Mouse (Mus musculus) telencephalon, adult 2 months (tissue): Measurements from ENCODE around the gene Slc31a1.

Source experiments
- DNase-seq: peaks from one replicate; pipeline ENCODE4 v3.0.0-alpha.2; 2011; ENCODE audit warnings: low read depth, low spot score

Slc31a1 gene

DNA sequence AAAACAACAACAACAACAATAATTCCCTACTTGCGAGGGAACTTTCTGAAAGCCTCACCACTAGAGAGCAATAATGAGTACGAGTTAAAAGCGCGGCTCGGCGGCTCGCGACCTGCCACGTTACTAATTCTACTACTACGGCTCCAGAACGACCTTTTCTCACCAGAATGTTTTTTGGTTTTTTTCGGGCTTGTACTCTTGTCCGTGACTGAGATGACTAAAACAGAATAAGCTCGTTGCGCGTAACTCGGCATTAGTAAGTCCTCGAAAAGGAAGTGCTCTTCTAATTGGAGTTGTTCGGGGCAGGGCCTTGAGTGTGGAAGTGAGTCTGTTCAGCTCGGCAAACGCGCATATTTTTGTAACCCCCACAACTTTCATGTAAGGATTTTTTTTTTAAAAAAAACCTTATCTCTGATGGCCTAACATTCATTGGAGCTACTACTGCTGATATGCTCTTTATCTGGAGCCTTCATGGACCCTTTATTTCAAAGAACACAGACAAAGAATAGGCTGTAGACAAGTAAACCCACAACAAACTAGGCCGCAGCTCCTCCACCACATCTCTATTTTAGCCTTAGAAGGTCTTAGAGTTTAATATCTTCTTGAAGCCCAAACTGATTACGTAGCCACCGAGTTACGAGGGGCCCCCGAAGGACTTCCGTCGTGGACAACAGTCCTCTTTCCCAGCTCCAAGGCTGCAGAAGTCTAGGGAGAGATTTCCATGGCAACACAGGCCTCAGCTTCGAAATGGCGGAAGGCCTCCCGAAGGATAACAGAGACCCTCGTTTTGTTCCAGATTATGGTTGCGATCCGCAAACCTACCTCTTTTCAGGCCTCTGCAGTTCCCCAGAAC is 47.4 kb downstream of the Slc31a1 start:
- DNase-seq, result peak; percentile 49

DNA sequence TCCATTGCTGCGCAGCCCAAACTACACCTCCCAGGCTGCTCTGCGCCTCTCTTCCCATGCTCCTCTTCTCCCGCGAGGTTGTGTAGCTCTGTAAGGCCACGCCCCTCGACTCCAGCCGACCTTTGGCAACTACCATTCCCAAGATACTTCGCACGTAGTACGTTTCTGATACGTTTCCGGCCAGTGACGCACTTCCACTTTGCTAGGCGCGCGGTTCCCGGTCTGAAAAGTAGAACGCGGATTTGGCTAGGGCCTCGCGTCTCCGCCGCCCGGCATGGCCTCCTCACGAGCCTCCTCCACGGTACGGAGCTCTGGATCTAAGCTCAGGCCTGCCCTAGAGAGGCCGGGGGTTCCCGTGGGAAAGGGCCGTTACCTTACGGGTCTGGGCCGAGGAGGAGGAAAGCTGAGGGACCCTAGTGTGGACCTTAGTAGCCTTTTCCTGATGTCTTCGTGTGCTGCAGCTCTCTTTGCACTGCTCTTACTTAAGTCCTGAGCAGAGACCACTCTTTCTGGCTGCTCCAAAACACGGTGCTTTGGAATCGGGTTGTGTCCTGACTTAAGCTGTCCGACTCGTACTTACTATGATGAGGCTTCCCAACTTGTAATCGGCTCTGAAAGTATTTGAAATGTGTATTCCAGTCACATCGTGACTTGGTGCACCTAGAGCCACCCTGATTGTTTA is 48.2 kb downstream of the Slc31a1 start, which contains the start of the genes Cdc26 and Prpf4:
Gene Cdc26, minus strand, starts transcription at position 42 of the 682 bp plus-strand sequence.
Gene Prpf4, plus strand, starts transcription at position 197 of the 682 bp plus-strand sequence.
- DNase-seq, result peak; percentile 99

DNA sequence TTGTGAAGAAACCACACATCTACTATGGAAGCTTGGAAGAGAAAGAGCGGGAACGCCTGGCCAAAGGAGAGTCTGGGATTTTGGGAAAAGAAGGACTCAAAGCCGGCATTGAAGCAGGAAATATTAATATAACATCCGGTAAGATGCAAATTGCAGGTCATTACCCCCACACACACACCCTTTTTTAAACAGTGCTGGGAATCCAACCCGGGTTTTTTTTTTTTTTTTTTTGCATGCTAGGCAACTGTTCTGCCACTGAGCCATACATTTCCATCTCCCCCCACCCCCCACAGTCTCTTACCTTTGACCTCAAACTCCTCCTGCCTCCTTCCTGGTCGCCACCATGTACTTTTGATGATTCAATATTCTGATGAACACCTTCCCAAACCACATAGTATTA is 49.1 kb downstream of the Slc31a1 start:
- DNase-seq, result no peak

DNA sequence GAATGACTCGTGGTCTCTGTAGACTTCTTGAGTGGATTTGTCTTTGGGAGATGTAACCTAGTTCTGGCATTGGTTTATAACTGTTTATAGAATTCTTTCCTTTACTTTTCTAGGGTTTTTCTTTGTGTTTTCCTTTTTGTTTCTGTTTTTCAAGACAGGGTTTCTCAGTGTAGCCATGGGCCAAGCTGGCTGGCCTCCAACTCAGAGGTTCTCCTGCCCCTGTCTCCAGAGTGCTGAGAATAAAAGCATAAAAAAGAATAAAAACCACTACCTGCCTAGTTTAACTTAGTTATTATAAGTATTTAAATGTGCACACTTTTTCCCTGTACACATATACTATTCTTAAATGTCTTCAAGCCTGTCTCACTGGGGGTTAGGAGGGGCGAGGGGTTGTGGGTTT is 49.8 kb downstream of the Slc31a1 start:
- DNase-seq, result no peak

DNA sequence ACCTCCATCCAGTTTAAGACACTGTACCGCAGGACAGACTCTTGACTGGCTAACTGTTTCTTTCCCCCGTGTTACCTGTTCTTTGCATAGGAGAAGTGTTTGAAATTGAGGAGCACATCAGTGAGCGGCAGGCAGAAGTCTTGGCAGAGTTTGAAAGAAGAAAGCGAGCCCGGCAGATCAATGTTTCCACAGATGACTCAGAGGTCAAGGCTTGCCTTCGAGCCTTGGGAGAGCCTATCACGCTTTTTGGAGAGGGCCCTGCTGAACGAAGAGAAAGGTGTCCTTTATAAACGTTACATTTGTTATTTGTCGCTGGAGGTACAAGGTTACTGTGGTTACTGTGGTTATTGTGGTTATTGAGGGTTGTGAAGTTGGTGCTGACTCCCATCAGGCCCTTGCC is 51.1 kb downstream of the Slc31a1 start:
- no peak for DNase-seq

DNA sequence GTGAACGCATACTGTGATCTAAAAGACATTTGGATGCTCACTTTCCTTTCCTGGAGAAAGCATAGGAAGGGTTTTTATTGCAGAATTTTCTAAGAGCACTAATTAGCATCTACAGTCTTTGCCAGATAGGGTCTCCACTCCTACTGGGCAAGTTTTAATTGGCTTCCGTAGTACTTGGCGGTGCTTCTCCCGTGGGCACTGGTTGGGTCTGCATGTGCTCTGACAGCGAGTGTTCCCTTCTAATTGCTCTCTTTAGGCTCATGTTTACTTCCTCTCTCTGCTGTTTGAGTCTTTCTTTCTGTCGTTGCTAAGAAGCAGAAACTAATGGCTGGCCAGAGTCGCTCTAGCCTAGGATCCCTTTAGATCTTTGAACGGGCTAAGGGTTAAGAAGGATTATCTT is 57.9 kb downstream of the Slc31a1 start:
- DNase-seq, result no peak

DNA sequence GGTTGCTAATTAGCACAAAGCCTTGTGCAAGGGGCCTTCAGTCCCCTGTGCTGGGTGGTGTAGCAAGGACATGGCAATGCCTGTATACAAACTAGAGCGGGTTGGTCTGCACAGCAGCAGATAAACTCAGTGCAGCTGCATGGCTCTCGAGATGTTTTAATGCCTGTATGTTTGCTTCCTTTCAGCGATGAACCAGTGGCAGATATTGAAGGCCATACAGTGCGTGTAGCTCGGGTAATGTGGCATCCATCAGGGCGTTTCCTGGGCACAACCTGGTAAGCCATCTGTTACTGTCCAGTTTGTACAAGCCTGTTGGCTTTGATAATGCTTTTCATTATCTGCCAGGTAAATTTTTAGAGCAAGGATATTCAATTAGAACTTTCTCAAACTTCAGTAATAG is 58.6 kb downstream of the Slc31a1 start:
- DNase-seq, result no peak

DNA sequence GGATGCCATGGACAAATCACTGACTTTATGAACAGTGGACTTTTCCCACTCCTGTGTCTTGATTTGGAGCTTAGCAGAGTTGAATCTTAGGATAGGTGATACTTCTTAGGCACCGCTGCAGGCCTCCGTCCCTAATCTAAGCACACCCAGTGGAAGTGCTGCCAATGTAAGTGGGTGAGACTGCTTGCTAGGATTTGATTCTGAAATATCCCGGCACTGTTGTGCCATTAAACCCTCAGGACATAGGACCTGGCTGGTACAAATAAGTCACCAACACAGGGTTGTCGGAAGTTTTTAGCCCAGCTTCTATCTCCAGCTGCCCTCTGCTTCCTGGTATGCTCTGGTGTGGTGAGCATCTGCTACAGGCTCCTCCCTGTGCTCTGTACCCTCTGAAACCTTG is 65.4 kb downstream of the Slc31a1 start:
- no peak for DNase-seq

DNA sequence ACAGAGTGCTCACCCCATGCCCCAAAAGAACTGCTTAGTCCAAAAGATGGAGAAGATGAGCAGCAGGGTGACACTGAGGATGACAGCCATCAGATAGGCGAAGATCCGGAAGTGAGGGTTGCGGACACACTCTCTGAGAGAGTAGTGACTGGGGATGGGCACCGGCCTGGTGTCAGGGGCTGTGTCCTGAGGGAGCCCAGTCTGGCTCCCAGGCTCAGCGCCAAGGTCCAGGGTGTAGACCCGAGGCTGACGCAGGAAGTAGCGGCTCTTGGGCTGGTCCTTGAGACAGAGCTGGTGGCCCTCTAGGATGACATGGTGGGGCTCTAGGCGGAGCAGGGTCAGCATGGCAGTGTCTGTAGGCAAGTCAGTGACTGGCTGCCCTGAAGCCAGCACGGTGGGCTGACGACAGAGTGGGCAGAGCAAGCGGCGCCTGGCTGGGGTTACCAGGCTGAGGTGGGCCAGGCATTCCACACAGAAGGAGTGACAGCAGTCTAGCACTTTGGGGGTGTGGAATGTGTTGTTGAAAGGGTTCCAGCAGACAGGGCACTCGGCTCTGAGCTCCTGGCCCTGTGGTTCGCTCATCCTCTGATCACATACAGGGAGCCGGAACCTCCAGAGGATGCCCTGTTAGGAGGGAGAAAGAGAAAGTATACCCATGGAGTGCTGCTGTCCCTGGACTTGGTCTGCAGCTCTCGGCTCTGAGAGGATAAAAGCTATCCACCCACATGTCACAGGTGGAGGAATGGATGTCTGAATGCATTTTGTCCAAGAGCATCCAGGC is 67.6 kb downstream of the Slc31a1 start:
- DNase-seq, result no peak

DNA sequence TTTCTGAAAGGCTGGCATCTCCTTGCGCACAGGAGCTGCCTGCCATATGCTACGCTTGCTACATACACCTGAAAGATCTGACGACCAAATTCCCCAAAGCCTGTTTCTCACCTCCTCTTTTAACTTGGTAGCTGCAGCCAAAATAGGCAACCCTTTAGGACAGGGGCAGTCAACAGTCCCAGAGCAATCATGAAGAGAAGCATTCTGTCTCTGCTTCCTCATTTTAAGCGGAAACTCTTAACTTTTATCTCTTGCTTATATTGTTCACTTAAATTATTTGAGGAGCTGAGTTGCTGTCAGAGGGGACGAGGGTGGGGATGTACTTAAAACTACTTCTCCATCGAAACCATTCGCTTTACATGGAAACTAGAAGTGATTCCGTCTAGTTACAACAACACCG is 69.1 kb downstream of the Slc31a1 start:
- DNase-seq, result no peak

DNA sequence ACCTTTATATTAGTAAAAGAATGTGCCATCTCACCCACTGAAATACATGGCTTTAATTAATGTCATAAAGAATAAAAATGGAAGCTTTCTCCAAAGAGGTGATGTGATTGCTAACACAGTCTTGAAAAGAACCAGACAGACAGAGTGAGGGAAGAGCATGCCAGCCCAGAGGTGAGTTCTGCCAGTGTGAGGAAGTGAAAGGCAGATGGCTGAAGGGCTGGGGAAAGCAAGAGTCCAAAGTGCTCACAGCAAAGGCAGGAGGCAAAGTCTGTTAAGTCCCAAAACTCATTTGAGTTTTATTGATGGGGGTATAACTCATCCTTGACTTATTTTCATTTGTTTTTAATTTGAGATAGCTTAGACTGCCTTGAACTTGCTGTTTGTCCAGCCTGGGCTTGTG is 70.2 kb downstream of the Slc31a1 start:
- no peak for DNase-seq

DNA sequence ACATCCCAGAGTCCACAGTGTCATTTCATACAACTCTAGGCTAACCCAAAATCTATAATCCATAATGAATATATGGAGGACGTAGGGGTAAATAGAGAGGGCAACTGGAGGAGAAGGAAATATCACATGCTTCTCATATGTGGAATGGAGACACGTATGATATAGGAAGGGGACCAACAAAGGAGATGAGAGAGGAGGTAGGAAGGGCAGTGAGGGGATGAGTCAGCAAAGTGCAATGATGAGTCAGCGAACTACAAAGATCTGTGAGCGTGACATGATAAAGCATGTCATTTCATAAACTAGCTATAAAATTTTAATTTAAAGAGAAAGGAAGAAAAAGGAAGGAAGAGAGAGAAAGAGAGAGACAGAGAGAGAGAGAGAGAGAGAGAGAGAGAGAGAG is 71.0 kb downstream of the Slc31a1 start:
- no peak for DNase-seq

DNA sequence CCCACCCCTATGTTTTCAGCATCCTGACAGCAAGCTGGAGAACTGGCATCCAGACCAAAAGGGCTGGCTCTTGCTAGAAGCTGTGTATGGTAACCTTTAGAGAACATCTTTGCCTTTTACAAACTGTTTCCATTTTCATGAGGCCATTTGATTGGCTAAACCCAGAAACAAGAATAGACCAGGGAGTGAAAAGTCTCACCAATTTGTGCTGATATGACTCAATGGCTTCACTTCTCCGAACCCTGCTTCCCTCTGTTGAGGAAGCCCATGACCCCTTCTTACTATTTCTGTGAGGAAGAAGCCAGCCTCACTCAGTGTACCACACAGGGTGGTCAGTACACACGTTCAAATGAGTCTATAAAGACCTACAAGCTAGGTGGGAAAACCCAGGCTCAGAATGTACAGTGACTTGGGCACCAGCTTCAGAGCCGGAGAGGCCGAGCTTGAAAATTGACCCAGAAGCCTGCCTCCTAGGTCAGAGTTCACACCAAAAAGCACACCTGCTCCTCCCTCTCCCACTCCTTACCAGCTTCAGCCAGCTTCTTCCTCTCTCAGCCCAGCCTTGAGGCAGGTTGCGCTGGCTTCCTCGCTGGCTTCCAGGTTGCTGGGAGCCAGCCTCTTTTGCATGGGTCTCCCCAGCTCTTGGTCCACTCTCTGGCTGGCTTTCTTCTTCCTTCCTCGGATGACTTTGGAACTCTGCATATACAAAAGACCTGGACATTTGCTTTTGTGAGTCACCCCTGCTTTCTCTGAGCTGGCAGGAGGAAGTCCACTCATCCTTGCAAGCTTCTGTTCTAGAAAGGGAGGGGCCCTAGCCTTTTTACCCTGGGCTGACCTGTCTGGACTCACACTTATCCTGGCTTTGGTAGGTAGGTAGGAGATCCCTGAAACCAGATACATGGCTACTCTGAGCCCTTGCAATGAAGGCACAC is 73.7 kb downstream of the Slc31a1 start:
- no peak for DNase-seq

DNA sequence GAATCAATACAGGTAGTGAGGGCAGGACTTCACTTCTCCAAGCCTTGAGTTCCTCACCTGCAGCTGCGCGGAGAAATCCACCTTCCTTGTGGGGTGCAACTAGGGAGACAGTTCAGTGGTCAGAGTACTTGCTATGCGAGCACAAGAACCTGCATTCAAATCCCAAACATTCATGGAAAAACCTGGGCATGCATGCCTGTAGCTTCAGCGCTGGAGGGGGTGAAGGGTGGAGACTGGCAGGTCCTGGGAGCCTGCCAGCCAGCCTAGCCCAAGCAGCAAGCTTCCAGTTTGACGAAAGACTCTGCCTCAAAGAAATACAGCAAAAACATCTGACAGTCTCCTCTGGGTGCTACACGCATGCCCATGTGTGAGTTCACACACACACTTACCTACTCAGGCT is 74.6 kb downstream of the Slc31a1 start, which contains the start of gene Rnf183:
Gene Rnf183, minus strand, starts transcription at position 172 of the 400 bp plus-strand sequence.
- no peak for DNase-seq

DNA sequence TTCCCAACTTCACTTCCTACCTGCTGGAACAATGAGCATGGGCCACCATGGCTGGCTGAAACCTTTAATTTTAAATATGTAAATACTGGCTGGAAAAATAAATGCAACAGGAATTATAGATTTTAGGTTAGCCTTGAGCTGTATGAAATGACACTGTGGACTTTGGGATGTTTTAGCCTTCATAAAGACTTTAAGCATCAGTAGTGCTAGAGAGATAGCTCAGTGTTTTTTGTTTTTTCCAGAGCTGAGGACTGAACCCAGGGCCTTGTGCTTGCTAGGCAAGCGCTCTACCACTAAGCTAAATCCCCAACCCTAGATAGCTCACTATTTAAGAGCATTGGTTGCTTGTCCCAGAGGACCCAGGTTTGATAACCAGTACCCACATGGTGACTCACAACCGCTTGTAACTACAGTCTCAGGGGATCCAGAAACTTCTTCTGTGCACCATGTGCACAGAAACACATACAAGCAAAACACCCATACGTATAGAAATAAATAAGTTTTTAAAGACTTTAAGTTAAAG is 76.8 kb downstream of the Slc31a1 start:
- DNase-seq, result no peak

DNA sequence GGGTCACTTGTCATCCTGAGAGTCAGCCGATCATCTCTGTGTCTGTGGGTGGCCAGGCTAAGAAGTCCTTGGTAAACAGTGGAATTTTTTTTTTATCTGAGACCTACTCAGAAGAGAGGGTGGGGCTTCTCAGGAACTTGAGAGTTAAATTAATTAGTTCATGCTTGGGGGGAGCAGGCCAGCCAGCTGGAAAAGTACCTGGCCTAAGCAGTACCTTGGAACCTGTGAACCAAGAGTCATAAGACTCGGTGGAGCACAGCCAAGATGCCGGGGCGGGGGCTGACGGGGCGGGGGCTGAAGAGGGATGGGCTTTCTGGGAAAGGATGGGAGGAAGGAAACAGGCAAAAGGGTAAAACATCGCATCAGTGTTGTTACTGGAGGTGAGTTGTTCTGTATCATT is 77.3 kb downstream of the Slc31a1 start:
- DNase-seq, result no peak

DNA sequence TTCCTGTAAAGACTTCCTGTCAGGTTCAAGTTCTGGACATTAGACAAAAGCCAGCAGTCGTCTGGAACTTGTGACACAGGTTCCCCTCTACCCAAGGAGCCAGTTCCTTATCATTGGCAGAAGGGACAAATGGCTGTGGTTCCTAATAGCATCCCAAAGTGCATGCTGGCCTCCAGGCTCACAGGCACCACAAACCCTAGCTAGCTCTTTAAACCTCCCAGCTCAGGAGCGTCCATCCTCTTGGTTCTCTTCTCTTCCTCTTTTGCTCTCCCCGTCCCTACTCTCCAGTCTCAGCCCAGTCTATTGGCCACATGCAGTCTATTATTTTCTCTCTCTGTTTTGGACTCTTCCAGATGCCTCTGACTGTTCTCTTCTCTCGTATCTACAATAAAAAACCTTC is 79.3 kb downstream of the Slc31a1 start:
- no peak for DNase-seq

DNA sequence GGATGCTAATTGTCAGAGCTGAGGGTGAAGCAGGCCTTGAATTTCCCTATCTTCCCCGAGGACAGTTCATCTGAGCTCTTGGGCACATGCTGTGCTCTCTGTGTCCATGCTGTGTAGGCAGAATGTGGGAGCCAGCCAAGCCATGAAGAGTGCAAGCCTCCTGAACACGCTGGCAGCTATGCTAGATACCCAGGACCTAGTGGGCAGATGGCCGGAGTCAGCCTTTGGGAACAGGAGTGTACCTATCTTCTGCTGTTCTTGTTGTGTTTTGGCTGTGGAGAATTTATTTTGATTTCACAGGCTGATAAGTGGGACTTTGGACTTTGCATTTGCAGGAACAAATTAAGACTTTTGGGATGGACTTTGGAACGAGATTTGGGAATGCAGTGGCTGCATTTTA is 80.0 kb downstream of the Slc31a1 start:
- no peak for DNase-seq

DNA sequence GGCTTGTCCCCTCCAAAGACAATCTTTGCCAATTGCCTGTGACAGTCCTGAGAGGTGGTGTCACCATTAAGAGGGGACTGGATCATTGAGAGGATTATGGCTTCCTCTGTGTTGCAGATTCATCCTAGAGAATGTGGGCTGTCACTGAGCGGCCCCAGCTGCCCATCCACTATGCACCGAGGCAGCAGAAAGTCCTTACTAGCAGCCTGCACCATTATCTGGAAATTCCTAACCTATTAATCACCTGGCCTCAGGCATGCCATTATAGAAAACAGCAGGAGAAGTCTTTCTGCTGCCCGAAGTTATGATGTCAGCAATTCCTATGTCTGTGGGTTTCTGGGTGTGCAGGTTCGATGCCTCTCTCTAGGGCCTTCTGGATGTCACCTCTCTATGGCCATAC is 80.5 kb downstream of the Slc31a1 start:
- no peak for DNase-seq
